Mouse (Mus musculus): ENCODE data around the gene Epha2.

DNA sequence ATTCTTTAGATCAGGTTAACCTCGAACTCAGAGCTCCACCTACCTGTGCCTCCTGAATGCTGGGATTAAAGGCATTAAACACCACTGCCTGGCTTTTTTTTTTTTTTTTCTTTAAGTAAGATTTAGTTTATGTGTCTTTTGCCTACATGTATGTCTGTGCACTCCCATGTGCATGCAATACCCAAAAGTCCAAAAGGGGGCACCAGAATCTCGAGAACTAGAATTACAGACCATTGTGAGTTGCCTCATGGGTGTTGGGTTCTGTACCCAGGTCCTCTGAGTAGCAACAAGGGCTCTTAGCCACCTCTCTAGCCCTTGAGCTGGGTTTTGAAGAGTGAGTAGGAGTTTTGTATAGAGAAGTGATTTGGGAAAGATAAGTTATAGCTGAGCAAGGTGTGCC lies 48.4 kb upstream of the Epha2 start:
- no peak for TF ChIP-seq USF1 (IDR thresholded peaks at IDR 0.05; ENCODE audit: low read depth)
- TF ChIP-seq CTCF (IDR thresholded peaks at IDR 0.05; ENCODE audit: control insufficient read depth, insufficient read depth, insufficient read length), result no peak
- TF ChIP-seq MAX (IDR thresholded peaks at IDR 0.05), result no peak
- no peak for TF ChIP-seq CEBPB (IDR thresholded peaks at IDR 0.05; ENCODE audit: low read depth)
- no peak for TF ChIP-seq MYOD1 (IDR thresholded peaks at IDR 0.05; ENCODE audit: control insufficient read depth, insufficient read length, low read depth)
- no peak for TF ChIP-seq FOSL1 (IDR thresholded peaks at IDR 0.05; ENCODE audit: insufficient read depth, low read length, poor library complexity, severe bottlenecking)
- TF ChIP-seq MYOG (IDR thresholded peaks at IDR 0.05; ENCODE audit: control insufficient read depth, extremely low read depth, insufficient read length), result no peak

Data from C2C12 (cell line).